Mouse (Mus musculus) kidney, embryonic 14.5 days (tissue): Measurements from ENCODE around the gene Rptor. TPM values are rescaled to one million over a fixed set of nuclear protein-coding genes. Genes with fewer than 3 reads are reported as not detected.

Source experiments
- ATAC-seq: fragments of 200-750 bp; cut with Nextera tagmentation; 2 replicates; pipeline ENCODE4 v1.8.0; 2017; ENCODE audit warnings: moderate number of reproducible peaks, mild to moderate bottlenecking, moderate TSS enrichment, moderate library complexity; ENCODE audit not compliant: low FRiP score, low TSS enrichment
- H3K27ac ChIP-seq: fragments of 300-500 bp; sonication (generic); 2 replicates; pipeline ENCODE4 v1.5.1; 2014; ENCODE audit warnings: low read depth, mild to moderate bottlenecking, low read length, moderate library complexity, mixed read lengths
- H3K27me3 ChIP-seq: fragments of 300-500 bp; sonication (generic); 2 replicates; pipeline ENCODE4 v1.6.1; 2014; ENCODE audit warnings: mild to moderate bottlenecking, low read length; ENCODE audit not compliant: control insufficient read depth, insufficient read depth
- H3K36me3 ChIP-seq: fragments of 300-500 bp; sonication (generic); 2 replicates; pipeline ENCODE4 v1.6.1; 2014; ENCODE audit warnings: low read length, mixed read lengths; ENCODE audit not compliant: control insufficient read depth, insufficient read depth
- H3K4me1 ChIP-seq: fragments of 300-500 bp; sonication (generic); 2 replicates; pipeline ENCODE4 v1.6.1; 2014; ENCODE audit warnings: low read length, mixed read lengths; ENCODE audit not compliant: control insufficient read depth, insufficient read depth
- H3K4me2 ChIP-seq: fragments of 300-500 bp; sonication (generic); replicated peaks from 2 replicates; pipeline ENCODE4 v1.6.1; 2014; ENCODE audit warnings: low read depth, mild to moderate bottlenecking, low read length
- H3K4me3 ChIP-seq: fragments of 300-500 bp; sonication (generic); 2 replicates; pipeline ENCODE4 v1.5.1; 2014; ENCODE audit warnings: mild to moderate bottlenecking, low read length
- H3K9ac ChIP-seq: fragments of 300-500 bp; sonication (generic); 2 replicates; pipeline ENCODE4 v1.6.1; 2014; ENCODE audit warnings: low read depth, mild to moderate bottlenecking, low read length, moderate library complexity
- H3K9me3 ChIP-seq: fragments of 300-500 bp; sonication (generic); 2 replicates; pipeline ENCODE4 v1.6.1; 2016; ENCODE audit warnings: low read length; ENCODE audit not compliant: control insufficient read depth
- WGBS: fragments of 180-500 bp; shearing (Covaris S2); extraction: QIAGEN DNeasy Blood & Tissue Kit; methylation state at CpG from one replicate; pipeline ENCODE4 v1.1.7; 2014; 5-methylcytosine and 5-hydroxymethylcytosine counted together
- polyA plus RNA-seq: library from polyadenylated mRNA; unstranded; fragments of >200 nt; fragmentation: Nextera tagmentation; extraction: Ambion mirVana; gene quantifications from 2 replicates; pipeline ENCODE4 v1.2.1, GENCODE M21; 2014

Rptor gene
- polyA plus RNA-seq, 1 experiment from 2014 or later: 15.7 TPM

- WGBS: 83% methylated on average over 3 of the region's 3 CpGs
- Histone ChIP-seq H3K4me3 (no peak overlapping the region), H3K36me3 (peaks cover 36% of the 10 kb centered on the region), H3K27me3 (no peaks in the 10 kb centered on the region), H3K4me2 (no peak overlapping the region), H3K9ac (no peak overlapping the region), H3K9me3 (no peaks in the 10 kb centered on the region), H3K27ac (no peak overlapping the region), H3K4me1 (no peaks in the 10 kb centered on the region)
- ATAC-seq: no peak
Observed at GRCm38 (mm10) chr11:119847076-119847475, 244.4 kb downstream of the Rptor start.

- H3K27me3 ChIP-seq: no peaks in the 10 kb centered on the region
- no peak for ATAC-seq
- no peaks in the 10 kb centered on the region for H3K4me1 ChIP-seq
- H3K36me3 ChIP-seq: peaks cover 40% of the 10 kb centered on the region
- no peak overlapping the region for H3K9ac ChIP-seq
- H3K4me3 ChIP-seq: no peak overlapping the region
- no peak overlapping the region for H3K4me2 ChIP-seq
- no peaks in the 10 kb centered on the region for H3K9me3 ChIP-seq
- WGBS: 92% methylated on average over 3 of the region's 3 CpGs
- H3K27ac ChIP-seq: no peak overlapping the region
Observed at GRCm38 (mm10) chr11:119847569-119847968, 244.9 kb downstream of the Rptor start.

- Histone ChIP-seq H3K27me3 (no peaks in the 10 kb centered on the region), H3K9me3 (no peaks in the 10 kb centered on the region), H3K27ac (no peak overlapping the region), H3K36me3 (peaks cover 46% of the 10 kb centered on the region), H3K9ac (no peak overlapping the region), H3K4me1 (no peaks in the 10 kb centered on the region), H3K4me2 (no peak overlapping the region), H3K4me3 (no peak overlapping the region)
- no peak for ATAC-seq
- 94% methylated on average over 5 of the region's 5 CpGs for WGBS
Observed at GRCm38 (mm10) chr11:119848189-119848588, 245.5 kb downstream of the Rptor start.

- Histone ChIP-seq H3K36me3 (peaks cover 54% of the 10 kb centered on the region), H3K9me3 (no peaks in the 10 kb centered on the region), H3K4me2 (no peak overlapping the region), H3K4me3 (no peak overlapping the region), H3K27ac (no peak overlapping the region), H3K9ac (no peak overlapping the region), H3K4me1 (no peaks in the 10 kb centered on the region), H3K27me3 (no peaks in the 10 kb centered on the region)
- no peak for ATAC-seq
- WGBS: 69% methylated on average over 7 of the region's 7 CpGs
Observed at GRCm38 (mm10) chr11:119855999-119856398, 253.3 kb downstream of the Rptor start.

GRCm38 (mm10) chr11:119862523-119863299 lies 260.0 kb downstream of the Rptor start:
- no peak overlapping the region for H3K9ac ChIP-seq
- H3K36me3 ChIP-seq: peaks cover 43% of the 10 kb centered on the region
- no peaks in the 10 kb centered on the region for H3K27me3 ChIP-seq
- H3K27ac ChIP-seq: no peak overlapping the region
- WGBS: 73% methylated on average over 8 of the region's 8 CpGs
- no peaks in the 10 kb centered on the region for H3K4me1 ChIP-seq
- no peak overlapping the region for H3K4me3 ChIP-seq
- H3K9me3 ChIP-seq: no peaks in the 10 kb centered on the region
- no peak for ATAC-seq
- H3K4me2 ChIP-seq: no peak overlapping the region

- Histone ChIP-seq H3K4me1 (no peaks in the 10 kb centered on the region), H3K27me3 (no peaks in the 10 kb centered on the region), H3K4me2 (no peak overlapping the region), H3K9me3 (no peaks in the 10 kb centered on the region), H3K27ac (no peak overlapping the region), H3K9ac (no peak overlapping the region), H3K36me3 (peaks cover 41% of the 10 kb centered on the region), H3K4me3 (no peak overlapping the region)
- WGBS: 33% methylated on average over 10 of the region's 10 CpGs
- ATAC-seq: peak; percentile 55; the same call in 1 of the 2 replicates
Observed at GRCm38 (mm10) chr11:119863421-119863821, 260.7 kb downstream of the Rptor start.

DNA sequence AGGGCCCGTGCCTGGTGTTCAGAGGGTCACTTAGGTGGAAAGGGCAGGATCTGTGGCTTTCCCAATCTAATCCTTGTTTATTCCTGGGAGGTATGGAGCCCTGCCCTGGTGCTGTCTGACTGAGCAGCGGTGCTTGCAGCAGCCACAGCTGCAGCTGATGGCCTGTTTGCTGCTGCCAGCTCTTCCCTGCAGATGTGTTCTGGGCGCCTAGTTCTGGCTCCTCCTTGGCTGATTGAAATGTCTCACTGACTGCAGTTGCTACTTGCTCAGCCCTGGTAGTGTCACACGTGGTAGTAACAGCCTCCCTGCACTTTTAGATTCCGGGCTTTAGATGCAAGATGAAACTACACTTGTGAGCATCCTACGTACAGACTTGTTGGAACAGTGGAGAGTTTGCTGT lies 264.1 kb downstream of the Rptor start:
- H3K9me3 ChIP-seq: no peaks in the 10 kb centered on the region
- no peaks in the 10 kb centered on the region for H3K4me1 ChIP-seq
- no peak overlapping the region for H3K27ac ChIP-seq
- WGBS: 88% methylated on average over 6 of the region's 6 CpGs
- no peak overlapping the region for H3K9ac ChIP-seq
- no peak overlapping the region for H3K4me3 ChIP-seq
- no peak for ATAC-seq
- H3K4me2 ChIP-seq: no peak overlapping the region
- H3K27me3 ChIP-seq: no peaks in the 10 kb centered on the region
- H3K36me3 ChIP-seq: peaks cover 55% of the 10 kb centered on the region; the same call in 1 of the 2 replicates

GRCm38 (mm10) chr11:119868138-119868537 lies 265.4 kb downstream of the Rptor start:
- no peak overlapping the region for H3K4me2 ChIP-seq
- no peak overlapping the region for H3K9ac ChIP-seq
- ATAC-seq: no peak
- H3K36me3 ChIP-seq: peaks cover 58% of the 10 kb centered on the region
- no peak overlapping the region for H3K4me3 ChIP-seq
- no peaks in the 10 kb centered on the region for H3K9me3 ChIP-seq
- no peak overlapping the region for H3K27ac ChIP-seq
- WGBS: 88% methylated on average over 3 of the region's 3 CpGs
- H3K4me1 ChIP-seq: no peaks in the 10 kb centered on the region
- H3K27me3 ChIP-seq: no peaks in the 10 kb centered on the region

DNA sequence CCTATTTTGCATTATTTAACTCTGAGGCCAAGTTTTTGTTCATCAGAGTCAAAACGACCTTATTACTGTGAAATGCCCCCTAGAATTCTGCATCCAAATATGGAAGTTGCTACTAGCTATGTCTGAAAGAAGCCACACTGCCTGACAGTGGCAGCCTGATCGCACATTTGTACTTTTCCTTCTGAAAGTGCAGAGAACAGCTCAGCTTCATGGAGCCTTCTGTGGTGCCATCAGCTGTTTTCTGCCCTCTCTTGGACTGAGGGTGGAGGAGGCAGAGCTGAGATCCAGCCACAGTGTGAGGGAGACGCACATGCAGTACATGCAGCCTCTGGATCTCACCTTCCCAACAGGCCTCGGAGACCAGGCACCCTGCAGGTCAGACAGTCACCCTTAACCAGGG lies 265.9 kb downstream of the Rptor start:
- H3K27ac ChIP-seq: no peak overlapping the region
- no peaks in the 10 kb centered on the region for H3K4me1 ChIP-seq
- 85% methylated on average over 4 of the region's 4 CpGs for WGBS
- peaks cover 62% of the 10 kb centered on the region for H3K36me3 ChIP-seq
- no peak overlapping the region for H3K9ac ChIP-seq
- no peak for ATAC-seq
- H3K9me3 ChIP-seq: no peaks in the 10 kb centered on the region
- H3K4me2 ChIP-seq: no peak overlapping the region
- no peak overlapping the region for H3K4me3 ChIP-seq
- H3K27me3 ChIP-seq: no peaks in the 10 kb centered on the region
